Mouse (Mus musculus) left cerebral cortex, postnatal 25 days (tissue): Measurements from ENCODE around the gene Kdm1b. TPM values are rescaled to one million over a fixed set of nuclear protein-coding genes. Genes with fewer than 3 reads are reported as not detected.

ENCODE experiments used
- total RNA-seq, 2 experiments: library from RNA; stranded (reverse); gene quantifications; 2 replicates each; pipeline ENCODE4 v1.2.3; 2021

Gene Kdm1b
- total RNA-seq, 2 experiments from 2014 or later, result 5.7 to 8.7 TPM

Other genes with a start within 250 kb of the Kdm1b start
- gene Kif13a, start 113.6 kb upstream of the Kdm1b start, total RNA-seq, result 10 to 100 TPM; 17.7 to 18.1 TPM
- gene Nhlrc1, start 28.6 kb upstream of the Kdm1b start, total RNA-seq, result 10 to 100 TPM; 17.2 to 18.8 TPM
- gene Tpmt, start 1.2 kb downstream of the Kdm1b start, total RNA-seq, result 10 to 100 TPM in 1 of 2 experiments, 1 to 10 TPM in 1; 7.3 to 10.4 TPM
- 10 to 100 TPM; 47.7 to 48.5 TPM for gene Dek, start 62.7 kb downstream of the Kdm1b start, total RNA-seq
- 10 to 100 TPM; 19.1 to 21.0 TPM for gene Rnf144b, start 79.2 kb downstream of the Kdm1b start, total RNA-seq